Mouse (Mus musculus) heart, postnatal 0 days (tissue): ENCODE data around the gene Nceh1.

Experiments used
- CTCF ChIP-seq: IDR thresholded peaks from 2 replicates; pipeline ENCODE4 v1.5.1; 2016; ENCODE audit warnings: antibody characterized with exemption, control low read depth, low read depth
- EP300 ChIP-seq: IDR thresholded peaks from 2 replicates; pipeline ENCODE4 v1.6.1; 2016; ENCODE audit warnings: antibody characterized with exemption, low read depth

DNA sequence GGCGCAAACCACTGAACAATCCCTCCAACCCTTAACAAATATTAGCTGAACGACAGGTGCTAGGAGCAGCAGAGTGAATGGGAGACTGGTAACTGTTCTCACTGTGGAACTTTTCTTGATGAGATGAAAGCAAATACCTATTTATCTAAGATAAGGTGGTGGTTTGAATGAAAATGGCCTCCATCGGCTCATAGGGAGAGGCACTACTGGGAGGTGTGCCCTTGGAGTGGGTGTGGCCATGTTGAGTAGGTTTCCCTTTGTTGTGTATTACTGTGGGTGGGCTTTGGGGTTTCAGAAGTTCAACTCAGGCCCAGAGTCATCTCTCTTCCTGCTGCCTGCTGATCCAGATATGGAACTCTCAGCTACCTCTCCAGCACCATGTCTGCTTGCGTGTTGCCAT lies 8.1 kb downstream of the Nceh1 start:
- no peak for TF ChIP-seq EP300
- no peak for TF ChIP-seq CTCF
